Mouse (Mus musculus) liver, adult 2 months (tissue): ENCODE results near the gene Ube2u. TPM values are rescaled to one million over a fixed set of nuclear protein-coding genes. Genes with fewer than 3 reads are reported as not detected.

ENCODE experiments used
- DNase-seq: peaks from one replicate; pipeline ENCODE4 v3.0.0-alpha.2; 2011; ENCODE audit warnings: low read depth, low spot score; ENCODE audit errors: extremely low read depth
- H3K27ac ChIP-seq: fragments of 200-500 bp; replicated peaks from 2 replicates; pipeline ENCODE4 v1.5.1; 2012; ENCODE audit warnings: low read depth, mild to moderate bottlenecking, control low read depth, inconsistent platforms, low read length; ENCODE audit not compliant: insufficient read depth
- H3K27me3 ChIP-seq: fragments of 200-500 bp; 2 replicates; pipeline ENCODE4 v1.6.1; 2012; ENCODE audit warnings: mild to moderate bottlenecking, moderate library complexity, low read length, inconsistent platforms; ENCODE audit not compliant: control insufficient read depth, insufficient read depth
- H3K36me3 ChIP-seq: fragments of 200-500 bp; 2 replicates; pipeline ENCODE4 v1.6.1; 2012; ENCODE audit warnings: low read length, inconsistent platforms; ENCODE audit not compliant: control insufficient read depth, insufficient read depth
- H3K4me1 ChIP-seq: fragments of 200-500 bp; 2 replicates; pipeline ENCODE4 v1.6.1; 2011; ENCODE audit warnings: low read length; ENCODE audit not compliant: control insufficient read depth, insufficient read depth
- H3K4me3 ChIP-seq: fragments of 200-500 bp; 2 replicates; pipeline ENCODE4 v1.5.1; 2011; ENCODE audit warnings: low read depth, mild to moderate bottlenecking, control low read depth, low read length, moderate library complexity; ENCODE audit not compliant: insufficient read depth
- H3K79me2 ChIP-seq: fragments of 200-500 bp; 2 replicates; pipeline ENCODE4 v1.6.1; 2012; ENCODE audit warnings: inconsistent platforms, mild to moderate bottlenecking, low read length, moderate library complexity; ENCODE audit not compliant: control insufficient read depth, insufficient read depth
- H3K9ac ChIP-seq: fragments of 200-500 bp; 2 replicates; pipeline ENCODE4 v1.6.1; 2012; ENCODE audit warnings: low read depth, mild to moderate bottlenecking, control low read depth, inconsistent platforms, low read length
- CTCF ChIP-seq: fragments of 200-500 bp; IDR thresholded peaks from 2 replicates; pipeline ENCODE4 v1.5.1; 2011; ENCODE audit warnings: low read depth, low read length, control low read depth
- POLR2A ChIP-seq: fragments of 200-500 bp; IDR thresholded peaks from 2 replicates; pipeline ENCODE4 v1.6.1; 2011; ENCODE audit warnings: low read length, control low read depth; ENCODE audit not compliant: insufficient read depth; ENCODE audit errors: extremely low read depth
- WGBS: fragments of 180-500 bp; shearing (Covaris S2); methylation state at CpG from one replicate; pipeline ENCODE4 v1.1.7; 2018; 5-methylcytosine and 5-hydroxymethylcytosine counted together
- polyA plus RNA-seq: library from polyadenylated mRNA; depleted of rRNA; stranded (reverse); fragments of >200 nt; gene quantifications from 2 replicates; pipeline ENCODE4 v1.2.3, GENCODE M21; 2012
- total RNA-seq: library from RNA; depleted of rRNA; stranded (reverse); fragments of >200 nt; gene quantifications from 2 replicates; pipeline ENCODE4 v1.2.3, GENCODE M21; 2014

Ube2u gene
- total and polyA plus RNA-seq, 2 experiments: 0.32 to 3.3 TPM

GRCm38 (mm10) chr4:100553296-100553695 is 74.6 kb downstream of the Ube2u start:
- Histone ChIP-seq H3K79me2 (no peaks in the 10 kb centered on the region), H3K4me3 (no peak overlapping the region), H3K27me3 (no peaks in the 10 kb centered on the region), H3K27ac (no peak overlapping the region), H3K36me3 (peaks cover 2% of the 10 kb centered on the region; the same call in 1 of the 2 replicates), H3K4me1 (no peaks in the 10 kb centered on the region), H3K9ac (no peak overlapping the region)
- TF ChIP-seq POLR2A: no peak
- TF ChIP-seq CTCF: no peak
- no peak for DNase-seq
- WGBS: 88% methylated on average over 2 of the region's 2 CpGs

- Histone ChIP-seq H3K4me1 (no peaks in the 10 kb centered on the region), H3K9ac (no peak overlapping the region), H3K27ac (no peak overlapping the region), H3K79me2 (no peaks in the 10 kb centered on the region), H3K36me3 (no peaks in the 10 kb centered on the region), H3K27me3 (no peaks in the 10 kb centered on the region; the same call in 1 of the 2 replicates), H3K4me3 (no peak overlapping the region)
- peak; percentile 24 for DNase-seq
- WGBS: 11% methylated on average over 21 of the region's 21 CpGs
- TF ChIP-seq POLR2A (no peak), CTCF (peak; percentile 88)
Measured at GRCm38 (mm10) chr4:100588236-100589206, 109.9 kb downstream of the Ube2u start.

GRCm38 (mm10) chr4:100595771-100596170 is 117.1 kb downstream of the Ube2u start:
- Histone ChIP-seq H3K79me2 (no peaks in the 10 kb centered on the region), H3K27me3 (no peaks in the 10 kb centered on the region), H3K27ac (no peak overlapping the region), H3K9ac (no peak overlapping the region), H3K4me3 (no peak overlapping the region), H3K36me3 (no peaks in the 10 kb centered on the region), H3K4me1 (no peaks in the 10 kb centered on the region)
- no peak for DNase-seq
- TF ChIP-seq CTCF (no peak), POLR2A (no peak)
- WGBS: 90% methylated on average over 4 of the region's 4 CpGs

- Histone ChIP-seq H3K9ac (no peak overlapping the region), H3K4me1 (no peaks in the 10 kb centered on the region), H3K27ac (no peak overlapping the region), H3K36me3 (no peaks in the 10 kb centered on the region), H3K79me2 (no peaks in the 10 kb centered on the region), H3K27me3 (no peaks in the 10 kb centered on the region), H3K4me3 (no peak overlapping the region)
- TF ChIP-seq CTCF: no peak
- no peak for TF ChIP-seq POLR2A
- DNase-seq: no peak
- WGBS: 78% methylated on average over 5 of the region's 5 CpGs
Measured at GRCm38 (mm10) chr4:100596630-100597029, 118.0 kb downstream of the Ube2u start.

GRCm38 (mm10) chr4:100597049-100597448 is 118.4 kb downstream of the Ube2u start:
- no peaks in the 10 kb centered on the region for H3K27me3 ChIP-seq
- H3K79me2 ChIP-seq: no peaks in the 10 kb centered on the region
- 87% methylated on average over 4 of the region's 4 CpGs for WGBS
- H3K4me1 ChIP-seq: no peaks in the 10 kb centered on the region
- no peak overlapping the region for H3K27ac ChIP-seq
- TF ChIP-seq CTCF: no peak
- no peak for TF ChIP-seq POLR2A
- no peak for DNase-seq
- no peak overlapping the region for H3K9ac ChIP-seq
- H3K36me3 ChIP-seq: no peaks in the 10 kb centered on the region
- no peak overlapping the region for H3K4me3 ChIP-seq
